Mouse (Mus musculus) 416B (cell line): ENCODE results near the gene Kif26b.

Experiments
- DNase-seq: peaks from one replicate; pipeline ENCODE4 v3.0.0; 2011; ENCODE audit warnings: low read depth

Gene Kif26b

DNA sequence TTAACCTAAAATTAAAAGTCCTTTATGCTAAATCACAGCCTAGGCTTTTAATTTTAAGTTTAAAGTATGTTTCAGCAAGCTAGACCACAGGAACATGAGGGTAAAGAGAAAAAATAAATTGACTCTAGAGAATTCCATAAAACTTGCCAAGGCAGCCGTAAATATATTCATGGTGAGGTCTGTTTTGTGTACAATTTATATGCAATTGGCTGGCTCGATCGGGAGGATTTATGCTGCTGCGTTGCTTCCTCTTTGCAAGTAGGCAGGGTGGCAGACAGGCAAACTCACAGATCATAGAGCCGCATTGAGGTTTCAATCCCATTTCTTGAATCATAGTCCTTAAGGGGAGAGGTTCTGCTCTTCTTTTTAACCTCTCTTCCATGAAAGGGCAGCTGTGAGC, 318.6 kb downstream of the Kif26b start:
- no peak for DNase-seq

- DNase-seq, result no peak
Observed at GRCm38 (mm10) chr1:178848380-178849106, 319.6 kb downstream of the Kif26b start.

GRCm38 (mm10) chr1:178850569-178850968, 321.6 kb downstream of the Kif26b start:
- no peak for DNase-seq

- DNase-seq, result no peak
Observed at GRCm38 (mm10) chr1:178854936-178855335, 326.0 kb downstream of the Kif26b start.

GRCm38 (mm10) chr1:178855974-178856373, 327.0 kb downstream of the Kif26b start:
- no peak for DNase-seq

DNA sequence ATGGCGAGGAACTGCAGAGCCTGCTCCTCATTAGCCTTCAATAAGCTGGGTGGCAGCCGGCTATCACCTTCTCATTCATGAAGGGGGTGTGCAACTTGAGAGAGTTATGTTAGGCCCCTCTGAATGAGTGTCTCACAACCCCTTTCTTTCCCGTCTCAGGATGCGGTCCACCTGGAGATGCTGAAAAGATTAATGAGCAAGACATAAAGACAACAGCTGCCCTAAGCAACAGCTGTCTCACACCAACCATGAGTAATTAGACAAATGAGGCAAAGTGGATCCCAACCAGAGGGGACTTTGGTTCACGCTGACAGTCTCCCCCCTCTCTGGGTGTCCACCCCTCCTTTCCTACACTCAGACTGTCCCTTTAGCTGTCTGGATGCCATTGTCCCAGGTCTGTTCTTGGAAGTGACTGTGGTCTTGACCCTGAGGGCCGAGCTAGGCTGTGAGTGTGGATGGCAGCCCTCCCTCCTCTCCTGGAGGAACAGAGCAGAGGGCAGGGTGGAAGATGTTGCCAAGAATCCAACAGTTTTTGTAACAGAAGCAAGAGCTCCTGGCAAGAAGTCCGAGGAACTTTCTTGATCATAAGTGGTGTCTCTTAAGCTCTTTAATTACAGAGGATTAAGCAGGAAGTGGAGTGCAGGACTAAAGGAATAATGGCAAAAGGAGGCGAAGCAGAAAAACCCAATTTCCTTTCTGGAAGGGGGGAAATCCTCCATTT, 331.9 kb downstream of the Kif26b start:
- no peak for DNase-seq

DNA sequence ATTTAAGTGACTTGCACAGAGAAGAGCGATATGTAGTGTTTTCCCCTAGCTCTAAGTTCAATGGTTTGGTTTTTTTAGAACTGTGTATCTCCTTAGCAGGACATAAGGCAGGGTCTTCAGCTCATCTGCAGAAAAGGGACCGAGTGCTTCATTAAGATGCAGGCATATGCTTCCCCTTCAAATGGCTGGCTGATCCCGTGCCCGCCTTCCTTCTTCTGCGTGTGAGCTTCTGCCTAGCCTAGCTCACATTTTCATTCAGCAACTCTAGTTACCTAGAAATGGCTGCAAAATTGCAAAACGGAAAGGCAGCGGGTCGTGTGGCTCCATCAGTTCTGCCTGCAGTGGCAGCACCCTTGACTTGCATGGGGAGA, 332.5 kb downstream of the Kif26b start:
- no peak for DNase-seq

DNA sequence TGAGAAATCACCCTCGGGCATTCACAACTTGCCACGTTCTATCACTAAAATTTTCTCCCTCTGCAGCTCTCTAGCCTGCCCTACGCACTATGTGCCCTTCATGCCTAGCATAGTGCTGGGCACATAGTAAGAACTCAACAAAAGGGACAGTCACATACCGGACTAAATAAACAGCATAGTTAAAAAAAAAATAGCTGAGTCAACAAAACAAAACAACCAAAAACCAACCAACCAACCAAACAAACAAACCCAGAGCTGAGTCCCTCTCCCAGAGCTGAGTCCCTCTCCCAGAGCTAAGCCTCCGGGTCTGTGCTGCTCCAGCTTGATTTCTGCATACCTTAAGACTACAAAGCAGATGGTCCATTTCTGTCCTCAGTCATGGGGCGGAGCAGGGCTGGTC, 334.8 kb downstream of the Kif26b start:
- DNase-seq, result no peak

DNA sequence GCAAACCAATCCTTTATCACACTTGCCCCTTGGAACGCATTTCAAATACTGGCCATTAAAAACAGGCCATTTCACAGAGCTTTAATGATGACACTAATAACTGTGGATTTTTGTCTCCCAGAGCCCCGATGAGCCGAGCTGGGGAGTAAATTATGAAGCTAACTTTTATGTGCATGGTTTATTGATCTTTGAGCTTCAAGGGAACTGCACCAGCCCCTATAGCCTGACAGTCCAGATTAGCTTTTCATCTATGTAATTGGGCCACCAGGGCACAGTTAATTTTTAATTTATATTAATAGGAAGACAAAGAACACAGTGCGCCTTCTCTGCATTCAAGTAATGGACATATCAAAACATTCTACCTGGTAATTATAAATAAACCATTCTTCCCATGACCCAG, 335.4 kb downstream of the Kif26b start:
- DNase-seq, result no peak

DNA sequence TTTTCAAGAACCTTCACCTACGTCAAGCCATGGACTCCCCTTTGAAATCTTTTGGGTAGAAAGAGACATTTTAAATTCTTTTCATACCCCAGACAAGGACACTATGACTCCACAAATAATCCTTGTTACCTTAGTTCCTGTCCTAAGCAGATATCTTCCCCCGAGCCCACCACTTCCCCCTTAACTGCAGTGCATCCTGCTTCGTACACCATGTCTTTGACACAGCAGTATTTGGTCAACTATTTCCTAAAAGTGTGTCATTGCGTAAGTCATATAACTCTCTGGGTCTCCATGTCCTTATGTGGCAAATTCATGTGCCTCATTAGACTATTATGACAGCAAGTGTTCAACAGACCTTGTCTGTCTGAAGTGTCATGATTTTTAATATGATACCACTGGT, 337.8 kb downstream of the Kif26b start:
- DNase-seq, result peak; percentile 71

GRCm38 (mm10) chr1:178871055-178871454, 342.1 kb downstream of the Kif26b start:
- no peak for DNase-seq

- DNase-seq, result no peak
Observed at GRCm38 (mm10) chr1:178876926-178877325, 348.0 kb downstream of the Kif26b start.

DNA sequence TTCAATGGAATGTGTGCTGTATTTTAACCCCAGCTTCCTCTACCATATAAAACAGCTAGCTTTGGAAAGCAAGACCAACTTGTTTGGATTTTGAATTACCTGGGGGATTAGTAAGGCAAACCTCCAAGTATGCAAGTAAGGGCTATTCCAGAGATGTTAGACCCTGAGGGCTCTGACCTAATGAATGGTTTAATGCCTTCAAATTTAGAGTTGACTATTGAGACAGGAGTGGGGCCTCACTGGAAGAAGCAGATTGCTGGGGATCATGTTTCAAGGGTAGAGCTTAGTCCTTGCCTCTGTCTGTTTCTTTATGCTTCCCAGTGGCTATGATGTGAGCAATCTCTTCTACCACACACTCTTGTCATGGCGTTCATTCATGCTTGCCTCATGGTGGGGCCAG, 349.8 kb downstream of the Kif26b start:
- no peak for DNase-seq

DNA sequence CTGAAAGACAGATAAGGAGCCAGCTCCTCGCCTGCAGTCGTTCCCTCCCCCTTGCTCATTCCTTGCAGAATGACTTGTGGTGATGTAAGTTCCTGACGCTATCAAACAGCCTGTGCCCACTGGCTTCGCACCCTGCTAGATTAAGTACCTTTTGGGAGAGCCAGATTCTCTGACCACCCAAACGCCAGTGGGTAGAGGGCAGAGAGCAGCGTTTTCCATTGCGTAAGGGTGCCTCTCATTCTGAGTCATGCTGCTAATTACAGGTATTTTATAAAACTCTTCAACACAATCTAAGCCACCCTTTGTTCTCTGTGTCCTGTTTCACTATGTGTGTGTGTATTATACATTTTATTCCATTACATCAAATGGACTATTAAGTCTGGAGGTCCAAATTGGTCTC, 352.0 kb downstream of the Kif26b start:
- DNase-seq, result no peak

DNA sequence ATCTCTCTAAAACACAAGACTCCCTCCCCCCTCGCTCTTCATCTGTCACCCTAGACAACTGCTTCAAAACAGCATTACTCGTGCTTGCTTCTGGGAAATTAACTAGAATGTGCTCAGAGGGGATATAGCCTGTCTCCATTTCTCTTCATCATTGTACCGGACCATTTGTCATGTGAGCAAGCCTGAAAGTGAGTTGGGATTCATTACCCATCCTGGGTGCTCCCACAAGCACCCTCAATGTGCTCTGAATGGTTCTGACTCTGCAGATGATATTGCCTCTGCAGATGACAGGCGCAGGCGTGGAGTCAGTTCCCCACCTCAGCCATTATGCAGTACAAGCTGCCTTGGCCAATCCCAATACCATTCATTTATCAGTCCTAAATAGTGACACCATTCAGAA, 357.7 kb downstream of the Kif26b start:
- DNase-seq, result no peak

DNA sequence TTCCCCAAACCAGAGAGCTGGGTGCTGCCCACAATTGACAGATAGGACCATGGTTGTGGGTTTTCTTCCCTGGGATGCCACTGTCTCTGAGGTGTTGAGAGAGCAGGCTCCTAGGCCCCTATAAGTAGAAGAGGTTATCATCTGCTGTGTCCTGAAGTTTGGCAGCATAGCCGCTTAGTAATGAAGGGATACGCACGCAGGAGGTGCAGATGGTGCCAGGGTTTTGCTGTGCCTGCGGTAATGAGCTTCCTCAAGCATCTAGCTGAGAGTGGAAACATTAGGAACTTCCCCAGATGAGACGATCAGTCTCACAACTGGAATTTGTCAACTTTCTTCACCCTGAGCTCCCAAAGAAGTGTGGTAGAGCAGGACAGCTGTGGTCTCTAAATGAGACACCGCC, 363.5 kb downstream of the Kif26b start:
- no peak for DNase-seq

- no peak for DNase-seq
Observed at GRCm38 (mm10) chr1:178893229-178894080, 364.5 kb downstream of the Kif26b start.

- no peak for DNase-seq
Observed at GRCm38 (mm10) chr1:178894081-178894401, 365.1 kb downstream of the Kif26b start.

GRCm38 (mm10) chr1:178895674-178896073, 366.7 kb downstream of the Kif26b start:
- no peak for DNase-seq

DNA sequence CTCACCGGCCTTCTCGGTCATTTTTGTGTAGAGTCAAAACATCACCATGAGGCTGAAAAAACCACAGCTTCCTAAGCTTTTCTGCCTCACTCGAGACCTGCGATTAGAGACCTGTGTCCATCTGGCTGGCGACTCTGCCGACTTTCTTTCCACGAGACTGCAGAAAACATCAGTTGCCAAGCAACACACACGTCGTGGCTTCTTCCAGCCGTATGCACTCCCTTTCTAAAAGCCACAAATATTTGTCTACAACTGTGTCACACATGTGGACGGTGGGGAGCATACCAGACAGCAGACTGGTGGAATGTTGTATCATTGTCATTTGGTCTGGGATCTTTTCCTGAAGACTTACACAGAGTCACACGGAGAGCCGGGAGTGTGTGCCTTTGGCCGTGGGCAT, 382.0 kb downstream of the Kif26b start:
- DNase-seq, result no peak

DNA sequence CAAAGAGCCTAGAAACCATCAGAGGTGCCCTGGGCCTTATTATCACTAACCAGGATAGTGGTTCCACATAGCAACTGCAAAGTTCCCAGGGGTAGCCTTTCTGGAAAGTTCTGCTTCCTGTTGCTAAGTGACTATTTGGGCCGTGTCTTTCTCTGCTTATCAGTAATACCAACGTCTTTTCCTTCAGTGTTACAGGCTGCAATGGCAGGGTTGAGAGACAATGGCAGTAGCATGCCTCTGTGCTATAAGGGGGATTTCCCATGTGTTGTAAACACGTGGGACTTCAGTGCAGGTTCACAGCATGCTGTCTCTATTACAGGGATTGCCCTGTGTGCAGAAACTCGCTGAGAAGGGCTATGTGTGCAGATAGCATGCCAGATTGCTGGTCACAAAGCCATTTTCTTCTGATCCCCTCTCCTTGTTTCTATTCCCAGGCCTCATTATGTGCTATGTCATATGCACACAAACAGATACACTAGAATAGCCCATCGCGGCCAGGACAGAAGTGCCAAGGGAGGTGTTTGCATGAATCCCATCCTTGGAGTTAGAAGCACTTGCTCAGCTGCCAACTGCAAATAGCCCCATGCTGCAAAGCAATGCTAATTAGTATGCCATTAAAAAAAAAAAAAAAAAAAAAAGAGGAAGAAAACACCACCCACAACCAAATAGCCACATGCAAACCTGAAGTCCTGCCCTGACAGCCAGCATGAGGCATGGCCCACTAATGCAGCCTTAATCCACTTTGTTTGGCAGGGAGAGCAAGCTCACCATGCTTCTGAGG, 384.2 kb downstream of the Kif26b start:
- DNase-seq, result no peak

- no peak for DNase-seq
Observed at GRCm38 (mm10) chr1:178915056-178915455, 386.1 kb downstream of the Kif26b start.
